Mouse (Mus musculus): ENCODE results near the gene Spag16. TPM values are rescaled to one million over a fixed set of nuclear protein-coding genes. Genes with fewer than 3 reads are reported as not detected.

Gene Spag16
- polyA plus RNA-seq, 1 experiment from 2014 or later: 0.28 TPM

GRCm38 (mm10) chr1:70180123-70180741 is 353.5 kb downstream of the Spag16 start:
- 50% methylated on average over 4 of the region's 4 CpGs for WGBS

GRCm38 (mm10) chr1:70264815-70265214 is 438.0 kb downstream of the Spag16 start:
- ATAC-seq (ENCODE audit: insufficient read depth) (no peak), DNase-seq (no peak)
- no peaks in the 10 kb centered on the region for H3K4me1 ChIP-seq (ENCODE audit: insufficient read depth)
- no peaks in the 10 kb centered on the region for H3K9me3 ChIP-seq (ENCODE audit: low read depth, low read length)
- H3K4me2 ChIP-seq: no peak overlapping the region
- H3K9ac ChIP-seq: no peak overlapping the region
- H3K4me3 ChIP-seq (ENCODE audit: low read depth, low read length): no peak overlapping the region
- TF ChIP-seq CTCF (IDR thresholded peaks at IDR 0.05; ENCODE audit: low read depth): no peak
- no peaks in the 10 kb centered on the region for H3K36me3 ChIP-seq (ENCODE audit: insufficient read depth)
- 73% methylated on average over 9 of the region's 9 CpGs for WGBS
- no peaks in the 10 kb centered on the region for H3K27me3 ChIP-seq (ENCODE audit: insufficient read depth, low read length)
- H3K27ac ChIP-seq (ENCODE audit: low read depth): no peak overlapping the region

More at GRCm38 (mm10) chr1:70180123-70180741, 353.5 kb downstream of the Spag16 start:
- TF ChIP-seq CTCF (IDR thresholded peaks at IDR 0.05; ENCODE audit: low read depth): no peak
- no peaks in the 10 kb centered on the region for H3K4me1 ChIP-seq (ENCODE audit: insufficient read depth)
- no peak overlapping the region for H3K4me3 ChIP-seq (ENCODE audit: low read depth, low read length)
- H3K9ac ChIP-seq: no peak overlapping the region
- ATAC-seq (ENCODE audit: insufficient read depth) (no peak), DNase-seq (peak; percentile 31)
- H3K9me3 ChIP-seq (ENCODE audit: low read depth, low read length): no peaks in the 10 kb centered on the region
- H3K27me3 ChIP-seq (ENCODE audit: insufficient read depth, low read length): no peaks in the 10 kb centered on the region
- H3K36me3 ChIP-seq (ENCODE audit: insufficient read depth): no peaks in the 10 kb centered on the region
- H3K27ac ChIP-seq (ENCODE audit: low read depth): no peak overlapping the region
- no peak overlapping the region for H3K4me2 ChIP-seq

GRCm38 (mm10) chr1:70265920-70266505 is 439.2 kb downstream of the Spag16 start:
- H3K9me3 ChIP-seq (ENCODE audit: low read depth, low read length): no peaks in the 10 kb centered on the region
- no peaks in the 10 kb centered on the region for H3K27me3 ChIP-seq (ENCODE audit: insufficient read depth, low read length)
- no peak overlapping the region for H3K27ac ChIP-seq (ENCODE audit: low read depth)
- H3K4me1 ChIP-seq (ENCODE audit: insufficient read depth): no peaks in the 10 kb centered on the region
- no peak for TF ChIP-seq CTCF (IDR thresholded peaks at IDR 0.05; ENCODE audit: low read depth)
- DNase-seq (no peak), ATAC-seq (ENCODE audit: insufficient read depth) (no peak)
- H3K9ac ChIP-seq: no peak overlapping the region
- WGBS: 86% methylated on average over 5 of the region's 5 CpGs
- H3K36me3 ChIP-seq (ENCODE audit: insufficient read depth): no peaks in the 10 kb centered on the region
- no peak overlapping the region for H3K4me2 ChIP-seq
- no peak overlapping the region for H3K4me3 ChIP-seq (ENCODE audit: low read depth, low read length)

DNA sequence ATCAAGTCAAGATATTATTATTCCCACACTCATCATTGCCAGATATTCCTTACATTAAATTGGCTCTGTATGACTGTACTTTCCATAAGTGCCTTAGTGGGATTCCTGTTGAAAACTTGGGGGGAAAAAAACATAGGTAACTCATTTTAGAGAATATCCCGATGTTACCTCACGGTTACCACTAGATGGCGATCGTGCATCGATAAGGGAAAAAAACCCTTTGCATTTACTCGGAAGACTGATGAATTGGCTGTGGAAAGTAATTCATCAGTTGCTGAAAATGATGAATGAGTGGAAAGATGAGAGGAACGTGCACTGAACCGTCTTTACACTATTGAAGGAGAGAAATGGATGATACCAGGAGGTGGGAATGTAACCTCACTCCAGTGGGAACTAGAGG is 443.4 kb downstream of the Spag16 start:
- TF ChIP-seq CTCF (IDR thresholded peaks at IDR 0.05; ENCODE audit: low read depth): peak; percentile 63
- no peaks in the 10 kb centered on the region for H3K36me3 ChIP-seq (ENCODE audit: insufficient read depth)
- H3K27me3 ChIP-seq (ENCODE audit: insufficient read depth, low read length): no peaks in the 10 kb centered on the region
- ATAC-seq (ENCODE audit: insufficient read depth) (no peak), DNase-seq (peak; percentile 51)
- no peak overlapping the region for H3K9ac ChIP-seq
- no peak overlapping the region for H3K27ac ChIP-seq (ENCODE audit: low read depth)
- no peaks in the 10 kb centered on the region for H3K9me3 ChIP-seq (ENCODE audit: low read depth, low read length)
- H3K4me2 ChIP-seq: no peak overlapping the region
- WGBS: 14% methylated on average over 8 of the region's 8 CpGs
- no peak overlapping the region for H3K4me3 ChIP-seq (ENCODE audit: low read depth, low read length)
- no peaks in the 10 kb centered on the region for H3K4me1 ChIP-seq (ENCODE audit: insufficient read depth)

DNA sequence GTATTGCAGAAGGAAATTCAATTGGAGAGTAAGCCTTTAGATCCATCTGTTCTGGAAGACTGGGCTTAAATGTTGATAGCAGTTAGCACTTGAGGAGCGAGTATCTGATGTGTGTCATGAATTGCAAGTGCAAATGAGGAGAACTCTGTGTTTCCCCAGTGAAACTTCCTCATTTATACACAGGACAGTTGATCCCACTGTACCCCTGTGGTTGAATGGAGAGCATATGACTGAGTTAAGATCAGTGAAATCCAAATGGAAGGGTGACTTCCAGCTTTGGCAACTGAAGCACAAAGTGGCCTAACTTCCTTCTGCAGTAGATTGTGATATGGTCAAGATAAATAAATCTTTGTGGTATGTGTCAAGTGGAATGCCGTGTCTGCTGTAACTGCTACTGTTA is 446.0 kb downstream of the Spag16 start:
- ATAC-seq (ENCODE audit: insufficient read depth): no peak
- no peak for TF ChIP-seq CTCF (IDR thresholded peaks at IDR 0.05; ENCODE audit: low read depth)
- no peak for DNase-seq
- no peaks in the 10 kb centered on the region for H3K9me3 ChIP-seq (ENCODE audit: low read depth, low read length)
- WGBS: 63% methylated on average over 2 of the region's 2 CpGs
- H3K4me3 ChIP-seq (ENCODE audit: low read depth, low read length): no peak overlapping the region
- no peaks in the 10 kb centered on the region for H3K4me1 ChIP-seq (ENCODE audit: insufficient read depth)
- no peak overlapping the region for H3K4me2 ChIP-seq
- H3K9ac ChIP-seq: no peak overlapping the region
- H3K27me3 ChIP-seq (ENCODE audit: insufficient read depth, low read length): no peaks in the 10 kb centered on the region
- H3K36me3 ChIP-seq (ENCODE audit: insufficient read depth): no peaks in the 10 kb centered on the region
- H3K27ac ChIP-seq (ENCODE audit: low read depth): no peak overlapping the region

DNA sequence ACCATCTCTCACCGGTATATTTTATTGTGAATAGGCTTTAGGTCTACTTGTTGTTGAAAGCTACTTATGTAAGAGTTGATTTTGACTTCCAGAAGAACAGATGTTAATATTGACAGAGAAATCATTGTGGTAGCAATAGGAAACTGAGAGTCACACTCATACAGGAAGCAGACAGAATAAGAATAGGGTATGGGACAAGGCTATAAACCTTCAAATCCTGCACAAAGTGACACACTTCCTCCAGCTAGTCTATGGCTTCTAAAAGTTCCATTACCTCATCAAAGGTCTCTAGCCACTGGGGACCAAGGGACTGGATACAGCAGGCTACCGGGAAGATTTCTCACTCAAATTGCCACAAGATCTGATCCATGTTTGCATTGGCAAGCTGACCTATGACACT is 452.5 kb downstream of the Spag16 start:
- Histone ChIP-seq H3K27ac (ENCODE audit: low read depth) (no peak overlapping the region), H3K4me2 (no peak overlapping the region), H3K36me3 (ENCODE audit: insufficient read depth) (no peaks in the 10 kb centered on the region), H3K4me3 (ENCODE audit: low read depth, low read length) (no peak overlapping the region), H3K4me1 (ENCODE audit: insufficient read depth) (no peaks in the 10 kb centered on the region), H3K27me3 (ENCODE audit: insufficient read depth, low read length) (no peaks in the 10 kb centered on the region), H3K9me3 (ENCODE audit: low read depth, low read length) (no peaks in the 10 kb centered on the region), H3K9ac (no peak overlapping the region)
- no peak for TF ChIP-seq CTCF (IDR thresholded peaks at IDR 0.05; ENCODE audit: low read depth)
- 71% methylated on average over 2 of the region's 2 CpGs for WGBS
- DNase-seq (no peak), ATAC-seq (ENCODE audit: insufficient read depth) (no peak)

DNA sequence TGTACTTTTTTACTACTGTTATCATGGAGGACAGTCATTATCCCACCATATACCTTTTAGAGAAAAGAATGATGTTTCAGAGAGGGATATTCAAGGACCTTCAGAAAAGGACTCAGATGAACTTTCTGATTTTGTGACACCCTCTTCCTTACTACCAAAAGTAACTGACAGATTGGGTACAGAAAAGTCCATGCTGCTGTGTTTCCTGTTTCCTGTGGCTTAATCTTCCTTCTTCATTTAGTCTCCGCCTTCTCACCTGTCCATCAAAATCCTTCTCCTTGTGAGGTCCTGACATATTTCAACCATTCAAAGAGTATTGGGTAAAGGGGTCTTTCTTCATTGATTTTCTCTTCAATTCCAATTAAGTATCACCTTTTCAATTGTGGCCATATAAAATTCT is 456.6 kb downstream of the Spag16 start:
- no peak for TF ChIP-seq CTCF (IDR thresholded peaks at IDR 0.05; ENCODE audit: low read depth)
- H3K4me2 ChIP-seq: no peak overlapping the region
- no peak for DNase-seq
- no peak overlapping the region for H3K9ac ChIP-seq
- ATAC-seq (ENCODE audit: insufficient read depth): no peak
- H3K4me3 ChIP-seq (ENCODE audit: low read depth, low read length): no peak overlapping the region
- H3K36me3 ChIP-seq (ENCODE audit: insufficient read depth): no peaks in the 10 kb centered on the region
- no peak overlapping the region for H3K27ac ChIP-seq (ENCODE audit: low read depth)
- H3K9me3 ChIP-seq (ENCODE audit: low read depth, low read length): no peaks in the 10 kb centered on the region
- WGBS: 89% methylated on average over 1 of the region's 1 CpGs
- H3K4me1 ChIP-seq (ENCODE audit: insufficient read depth): no peaks in the 10 kb centered on the region
- H3K27me3 ChIP-seq (ENCODE audit: insufficient read depth, low read length): no peaks in the 10 kb centered on the region

Data from lung, embryonic 14.5 days (tissue).